21 mouse cellular contexts compared by ENCODE assay signal in the genomic region with DNA sequence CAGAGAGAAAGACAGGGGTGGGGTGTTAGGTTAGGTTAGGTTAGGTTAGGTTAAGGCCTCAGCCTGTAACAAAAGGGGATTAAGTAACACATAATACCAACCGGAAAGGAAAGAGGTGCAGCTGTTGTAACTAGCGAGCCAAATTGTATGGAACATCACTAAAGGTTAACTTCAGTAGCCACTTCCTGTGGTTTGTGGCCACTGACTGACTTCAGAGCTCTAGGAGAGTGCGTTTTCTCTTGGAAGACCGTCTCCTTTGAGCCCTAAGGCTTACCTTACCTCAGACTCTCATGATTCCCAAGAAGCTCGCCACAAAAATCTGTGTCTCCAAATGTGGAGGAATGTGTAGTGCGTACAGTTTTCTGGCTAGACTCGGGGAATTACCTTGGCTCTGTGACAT.
DNase-seq lines count a peak whose midpoint lies in the region; ATAC-seq lines count a peak whose summit lies in the region.
"Had no signal": no experiment of that assay in that cellular context is flagged by ENCODE, and none has a peak within 500 bp of the region (broad histone marks: within the 10 kb centered on the region; RNA-seq: fewer than 3 reads in every experiment).

No protein-coding gene starts in this region.

- H3K27ac ChIP-seq in intestine, embryonic 16.5 days (ENCODE audit: low read length), result no peak overlapping the region
- H3K27ac ChIP-seq: left cerebral cortex, adult 2 months; neural tube, embryonic 12.5 days had no signal

- peak; percentile 89 for ATAC-seq in CD4-positive, CD25-positive, alpha-beta regulatory T cell, adult 4 months
- peak; percentile 82 for ATAC-seq in granulocyte monocyte progenitor cell, adult 5-6 weeks (replicated peaks; ENCODE audit: poor library complexity, severe bottlenecking)
- no peak for ATAC-seq in intestine, embryonic 16.5 days

- 89% methylated on average over 7 of the region's 7 CpGs for WGBS in intestine, embryonic 16.5 days

- no peaks in the 10 kb centered on the region for H3K4me1 ChIP-seq in intestine, embryonic 16.5 days (ENCODE audit: control insufficient read depth, insufficient read depth, low read length)

- H3K9me3 ChIP-seq in intestine, embryonic 16.5 days (ENCODE audit: control insufficient read depth, low read length), result no peaks in the 10 kb centered on the region
- H3K9me3 ChIP-seq: embryonic facial prominence, embryonic 12.5 days; neural tube, embryonic 12.5 days had no signal

- no peak overlapping the region for H3K4me2 ChIP-seq in intestine, embryonic 16.5 days (ENCODE audit: low read depth, low read length)
- H3K4me2 ChIP-seq: embryonic facial prominence, embryonic 12.5 days; midbrain, embryonic 11.5 days; neural tube, embryonic 12.5 days had no signal

- no peaks in the 10 kb centered on the region for H3K36me3 ChIP-seq in intestine, embryonic 16.5 days (ENCODE audit: control insufficient read depth, insufficient read depth, low read length)
- H3K36me3 ChIP-seq: embryonic facial prominence, embryonic 12.5 days; neural tube, embryonic 12.5 days had no signal

- no peaks in the 10 kb centered on the region for H3K27me3 ChIP-seq in intestine, embryonic 16.5 days (replicated peaks; ENCODE audit: control insufficient read depth, insufficient read depth, low read length)
- H3K27me3 ChIP-seq: embryonic facial prominence, embryonic 12.5 days; neural tube, embryonic 12.5 days had no signal

- no peak overlapping the region for H3K4me3 ChIP-seq in intestine, embryonic 16.5 days (ENCODE audit: low read length)
- H3K4me3 ChIP-seq: embryonic facial prominence, embryonic 12.5 days; left cerebral cortex, adult 2 months; neural tube, embryonic 12.5 days had no signal

- DNase-seq in CD4-positive helper T cell, adult 2 months (ENCODE audit: low read depth, low spot score), result peak; percentile 70
- peak; percentile 78 for DNase-seq in naive thymus-derived CD4-positive, alpha-beta T cell, adult 2 months (ENCODE audit: low read depth)
- DNase-seq in right cerebral cortex, adult 2 months (ENCODE audit: low spot score in 2 of 2), result no peak
- DNase-seq in cerebellum, adult 8-10 months, result no peak
- DNase-seq: cerebellum, adult 2 months; heart, adult 11 months; heart, postnatal 4 days; kidney, adult 8-10 months; kidney, postnatal 14 days; left cerebral cortex, postnatal 4 days; lung, adult 18-20 months; lung, postnatal 36 days; right cerebral cortex, postnatal 14 days; spleen, adult 18-20 months had no signal

- H3K9ac ChIP-seq in intestine, embryonic 16.5 days (ENCODE audit: low read depth, low read length), result no peak overlapping the region
- H3K9ac ChIP-seq: embryonic facial prominence, embryonic 12.5 days; neural tube, embryonic 12.5 days had no signal

Comparison
In these comparisons a context has a peak if more than half of its experiments do, and no peak if none do; other contexts are left out.
1. DNase-seq: peak in CD4-positive helper T cell, adult 2 months (single experiment) and naive thymus-derived CD4-positive, alpha-beta T cell, adult 2 months (single experiment); none in right cerebral cortex, adult 2 months (0 of 2) and cerebellum, adult 8-10 months (single experiment).